Comparison of ENCODE assay signal across 7 mouse cellular contexts in genomic region chr10:59949783-59950605, GRCm38 (mm10). TPM values are rescaled to one million over a fixed set of nuclear protein-coding genes. Genes with fewer than 3 reads are reported as not detected.
DNase-seq lines count a peak whose midpoint lies in the region; ATAC-seq and TF ChIP-seq lines count a peak whose summit lies in the region.

No protein-coding gene starts in this region.

- no peak for ATAC-seq in intestine, embryonic 16.5 days
- no peak for ATAC-seq in neural tube, embryonic 13.5 days (ENCODE audit: low read depth)
- no peak for ATAC-seq in monocyte, adult 5-6 weeks (replicated peaks; ENCODE audit: insufficient number of reproducible peaks, low FRiP score, low TSS enrichment, poor library complexity, severe bottlenecking)
- no peak for ATAC-seq in granulocyte monocyte progenitor cell, adult 5-6 weeks (replicated peaks; ENCODE audit: poor library complexity, severe bottlenecking)

- H3K27me3 ChIP-seq in liver, adult 2 months (ENCODE audit: control insufficient read depth, insufficient read depth, low read length), result no peaks in the 10 kb centered on the region
- H3K27me3 ChIP-seq in intestine, embryonic 16.5 days (replicated peaks; ENCODE audit: control insufficient read depth, insufficient read depth, low read length), result no peaks in the 10 kb centered on the region
- no peaks in the 10 kb centered on the region for H3K27me3 ChIP-seq in neural tube, embryonic 13.5 days

- no peak for TF ChIP-seq CTCF in liver, adult 2 months (IDR thresholded peaks at IDR 0.05; ENCODE audit: low read depth, low read length)
- no peak for TF ChIP-seq CTCF in embryonic fibroblast, embryonic 13.5 days (IDR thresholded peaks at IDR 0.05; ENCODE audit: borderline replicate concordance, insufficient read depth, low read length)

- no peak overlapping the region for H3K27ac ChIP-seq in liver, adult 2 months (replicated peaks; ENCODE audit: insufficient read depth, low read depth, low read length)
- peak overlapping the region; percentile 99 for H3K27ac ChIP-seq in embryonic fibroblast, embryonic 13.5 days (ENCODE audit: insufficient read depth, low read length)
- peak overlapping the region; percentile 94 for H3K27ac ChIP-seq in intestine, embryonic 16.5 days (ENCODE audit: low read length)
- peak overlapping the region; percentile 98 for H3K27ac ChIP-seq in neural tube, embryonic 13.5 days (replicated peaks)

- no peaks in the 10 kb centered on the region for H3K36me3 ChIP-seq in liver, adult 2 months (ENCODE audit: control insufficient read depth, insufficient read depth, low read length)
- H3K36me3 ChIP-seq in intestine, embryonic 16.5 days (ENCODE audit: control insufficient read depth, insufficient read depth, low read length), result no peaks in the 10 kb centered on the region
- no peaks in the 10 kb centered on the region for H3K36me3 ChIP-seq in neural tube, embryonic 13.5 days

- WGBS in liver, adult 2 months, result 64% methylated on average over 15 of the region's 15 CpGs
- 33% methylated on average over 15 of the region's 15 CpGs for WGBS in intestine, embryonic 16.5 days
- WGBS in neural tube, embryonic 13.5 days, result 41% methylated on average over 15 of the region's 15 CpGs

- H3K9ac ChIP-seq in liver, adult 2 months (ENCODE audit: low read depth, low read length), result peak overlapping the region; percentile 82
- H3K9ac ChIP-seq in intestine, embryonic 16.5 days (ENCODE audit: low read depth, low read length), result peak overlapping the region; percentile 98
- H3K9ac ChIP-seq in neural tube, embryonic 13.5 days, result peak overlapping the region; percentile 97

- TF ChIP-seq POLR2A in liver, adult 2 months (IDR thresholded peaks at IDR 0.05; ENCODE audit: extremely low read depth, insufficient read depth, low read length), result no peak
- TF ChIP-seq POLR2A in embryonic fibroblast, embryonic 13.5 days (IDR thresholded peaks at IDR 0.05; ENCODE audit: low read depth, low read length), result peak; percentile 18

- peak overlapping the region; percentile 78 for H3K4me3 ChIP-seq in liver, adult 2 months (ENCODE audit: insufficient read depth, low read depth, low read length)
- H3K4me3 ChIP-seq in embryonic fibroblast, embryonic 13.5 days (ENCODE audit: insufficient read depth, low read length), result peak overlapping the region; percentile 60
- peak overlapping the region; percentile 95 for H3K4me3 ChIP-seq in intestine, embryonic 16.5 days (ENCODE audit: low read length)
- H3K4me3 ChIP-seq in neural tube, embryonic 13.5 days, result peak overlapping the region; percentile 95

- H3K79me2 ChIP-seq in liver, adult 2 months (ENCODE audit: control insufficient read depth, insufficient read depth, low read length), result no peaks in the 10 kb centered on the region

- H3K4me2 ChIP-seq in intestine, embryonic 16.5 days (ENCODE audit: low read depth, low read length), result peak overlapping the region; percentile 85
- H3K4me2 ChIP-seq in neural tube, embryonic 13.5 days, result peak overlapping the region; percentile 98

- peak; percentile 18 for DNase-seq in liver, adult 2 months (ENCODE audit: extremely low read depth, low read depth, low spot score)
- no peak for DNase-seq in liver

- H3K9me3 ChIP-seq in intestine, embryonic 16.5 days (ENCODE audit: control insufficient read depth, low read length), result no peaks in the 10 kb centered on the region
- no peaks in the 10 kb centered on the region for H3K9me3 ChIP-seq in neural tube, embryonic 13.5 days

- H3K4me1 ChIP-seq in liver, adult 2 months (ENCODE audit: control insufficient read depth, insufficient read depth, low read length), result peaks cover 12% of the 10 kb centered on the region
- H3K4me1 ChIP-seq in embryonic fibroblast, embryonic 13.5 days (ENCODE audit: control insufficient read depth, insufficient read depth, low read length), result peaks cover 6% of the 10 kb centered on the region; the same call in 1 of the 2 replicates
- H3K4me1 ChIP-seq in intestine, embryonic 16.5 days (ENCODE audit: control insufficient read depth, insufficient read depth, low read length), result peaks cover 35% of the 10 kb centered on the region
- H3K4me1 ChIP-seq in neural tube, embryonic 13.5 days (replicated peaks), result peaks cover 48% of the 10 kb centered on the region

RNA-seq across cellular contexts. Expression of gene Ddit4, which starts 1.6 kb away (rescaled TPM):
- 5.2 and 8.8 TPM in 2 replicates for total RNA-seq in liver, adult 2 months (2014; rRNA removed)
- 13.6 and 16.4 TPM in 2 replicates for polyA plus RNA-seq in liver, adult 2 months (2012; rRNA removed)
- 150 and 156 TPM in 2 replicates for polyA plus RNA-seq in embryonic fibroblast, embryonic 13.5 days (2011; ENCODE audit: insufficient read length, low read depth, missing spikeins)
- 28.6 and 33.1 TPM in 2 replicates for polyA plus RNA-seq in intestine, embryonic 16.5 days (2015; fragmentation: Nextera tagmentation; extraction: Ambion mirVana)
- polyA plus RNA-seq in neural tube, embryonic 13.5 days (2015; fragmentation: Nextera tagmentation; extraction: Ambion mirVana), result 72.8 and 78.2 TPM in 2 replicates
- total RNA-seq in monocyte, adult 5-6 weeks (2017), result 29.5 to 34.2 TPM (median 34.2 TPM) in 3 replicates
- 0.49 TPM in 1 of 2 replicates, not detected in the other for total RNA-seq in granulocyte monocyte progenitor cell, adult 5-6 weeks (2014; fragmentation: Nextera tagmentation)
- total RNA-seq in granulocyte monocyte progenitor cell, adult 5-6 weeks (2017), result 2.0 and 2.2 TPM in 2 replicates

RNA-seq across cellular contexts. Expression of gene Ascc1, which starts 52.6 kb away (rescaled TPM):
- total RNA-seq in liver, adult 2 months (2014; rRNA removed), result 8.5 and 10.8 TPM in 2 replicates
- polyA plus RNA-seq in liver, adult 2 months (2012; rRNA removed), result 12.9 and 15.6 TPM in 2 replicates
- 25.9 and 27.8 TPM in 2 replicates for polyA plus RNA-seq in embryonic fibroblast, embryonic 13.5 days (2011; ENCODE audit: insufficient read length, low read depth, missing spikeins)
- polyA plus RNA-seq in intestine, embryonic 16.5 days (2015; fragmentation: Nextera tagmentation; extraction: Ambion mirVana), result 47.2 and 47.3 TPM in 2 replicates
- polyA plus RNA-seq in neural tube, embryonic 13.5 days (2015; fragmentation: Nextera tagmentation; extraction: Ambion mirVana), result 41.7 and 44.5 TPM in 2 replicates
- 13.0 to 19.4 TPM (median 18.4 TPM) in 3 replicates for total RNA-seq in monocyte, adult 5-6 weeks (2017)
- 19.4 and 24.3 TPM in 2 replicates for total RNA-seq in granulocyte monocyte progenitor cell, adult 5-6 weeks (2014; fragmentation: Nextera tagmentation)
- total RNA-seq in granulocyte monocyte progenitor cell, adult 5-6 weeks (2017), result 24.8 and 34.2 TPM in 2 replicates

RNA-seq across cellular contexts. Expression of gene Anapc16, which starts 52.9 kb away (rescaled TPM):
- total RNA-seq in liver, adult 2 months (2014; rRNA removed), result 22.8 and 28.1 TPM in 2 replicates
- 48.9 and 50.4 TPM in 2 replicates for polyA plus RNA-seq in liver, adult 2 months (2012; rRNA removed)
- 47.3 and 63.4 TPM in 2 replicates for polyA plus RNA-seq in embryonic fibroblast, embryonic 13.5 days (2011; ENCODE audit: insufficient read length, low read depth, missing spikeins)
- 94.0 and 97.8 TPM in 2 replicates for polyA plus RNA-seq in intestine, embryonic 16.5 days (2015; fragmentation: Nextera tagmentation; extraction: Ambion mirVana)
- polyA plus RNA-seq in neural tube, embryonic 13.5 days (2015; fragmentation: Nextera tagmentation; extraction: Ambion mirVana), result 98.1 and 118 TPM in 2 replicates
- total RNA-seq in monocyte, adult 5-6 weeks (2017), result 69.0 to 89.0 TPM (median 82.7 TPM) in 3 replicates
- 36.2 and 43.2 TPM in 2 replicates for total RNA-seq in granulocyte monocyte progenitor cell, adult 5-6 weeks (2014; fragmentation: Nextera tagmentation)
- 46.2 and 48.8 TPM in 2 replicates for total RNA-seq in granulocyte monocyte progenitor cell, adult 5-6 weeks (2017)
